Mouse (Mus musculus) thymus, adult 2 months (tissue): Measurements from ENCODE around the gene Slc16a6.

Experiments
- CTCF ChIP-seq: fragments of 200-500 bp; IDR thresholded peaks from 2 replicates; pipeline ENCODE4 v1.5.1; 2012; ENCODE audit warnings: mild to moderate bottlenecking, control low read depth, low read length, moderate library complexity, borderline replicate concordance; ENCODE audit not compliant: control insufficient read depth, poor library complexity, insufficient read depth; ENCODE audit errors: extremely low read depth
- POLR2A ChIP-seq: fragments of 200-500 bp; IDR thresholded peaks from 2 replicates; pipeline ENCODE4 v1.6.1; 2012; ENCODE audit warnings: mild to moderate bottlenecking, low read length, control low read depth, moderate library complexity; ENCODE audit not compliant: control insufficient read depth, poor library complexity, insufficient read depth; ENCODE audit errors: extremely low read depth

GRCm38 (mm10) chr11:109445438-109446035 lies 27.9 kb downstream of the Slc16a6 start:
- TF ChIP-seq POLR2A (no peak), CTCF (no peak)
